Mouse (Mus musculus): ENCODE measurements around the gene Rnf166. TPM values are rescaled to one million over a fixed set of nuclear protein-coding genes. Genes with fewer than 3 reads are reported as not detected.

Rnf166 gene
- polyA plus RNA-seq (2012; rRNA removed; ENCODE audit: low replicate concordance): 114 and 121 TPM in 2 replicates

GRCm38 (mm10) chr8:122475580-122476320, at the start of gene Rnf166, which contains the start of gene Ctu2:
Rnf166 (minus strand) TSS chr8:122476064.
Ctu2 (plus strand) TSS chr8:122476143.

GRCm38 (mm10) chr8:122460524-122461472, 15.1 kb downstream of the Rnf166 start, which contains the start of gene Snai3:
Snai3 (minus strand) TSS chr8:122460733.

GRCm38 (mm10) chr8:122443262-122444006, 32.4 kb downstream of the Rnf166 start, which contains the start of gene Mvd:
Mvd (minus strand) TSS chr8:122443422.

GRCm38 (mm10) chr8:122432443-122433268, 43.2 kb downstream of the Rnf166 start, which contains the start of gene Cyba:
Cyba (minus strand) TSS chr8:122432930.

GRCm38 (mm10) chr8:122421376-122422070, 54.3 kb downstream of the Rnf166 start, which contains the start of gene Il17c:
Il17c (plus strand) TSS chr8:122422020.

Other genes with a start within 250 kb of the Rnf166 start
- 23.9 and 56.9 TPM in 2 replicates for gene Zfpm1, start 193.9 kb downstream of the Rnf166 start, polyA plus RNA-seq (2012; rRNA removed; ENCODE audit: low replicate concordance)
- gene Trhr2, start 115.3 kb downstream of the Rnf166 start, polyA plus RNA-seq (2012; rRNA removed; ENCODE audit: low replicate concordance): not detected in 2 replicates
- gene Zc3h18, start 99.5 kb downstream of the Rnf166 start, polyA plus RNA-seq (2012; rRNA removed; ENCODE audit: low replicate concordance): 19.4 and 33.3 TPM in 2 replicates
- 0.24 and 0.84 TPM in 2 replicates for gene Il17c, start 54.0 kb downstream of the Rnf166 start, polyA plus RNA-seq (2012; rRNA removed; ENCODE audit: low replicate concordance)
- 239 and 467 TPM in 2 replicates for gene Cyba, start 43.1 kb downstream of the Rnf166 start, polyA plus RNA-seq (2012; rRNA removed; ENCODE audit: low replicate concordance)
- gene Mvd, start 32.6 kb downstream of the Rnf166 start, polyA plus RNA-seq (2012; rRNA removed; ENCODE audit: low replicate concordance): 34.7 and 40.7 TPM in 2 replicates
- gene Snai3, start 15.3 kb downstream of the Rnf166 start, polyA plus RNA-seq (2012; rRNA removed; ENCODE audit: low replicate concordance): 7.1 and 8.1 TPM in 2 replicates
- gene Ctu2, start 79 bp upstream of the Rnf166 start, polyA plus RNA-seq (2012; rRNA removed; ENCODE audit: low replicate concordance): 28.3 and 43.6 TPM in 2 replicates
- 119 and 150 TPM in 2 replicates for gene Piezo1, start 75.3 kb upstream of the Rnf166 start, polyA plus RNA-seq (2012; rRNA removed; ENCODE audit: low replicate concordance)
- 15.1 and 45.5 TPM in 2 replicates for gene Cdt1, start 92.0 kb upstream of the Rnf166 start, polyA plus RNA-seq (2012; rRNA removed; ENCODE audit: low replicate concordance)
- gene Aprt, start 100.8 kb upstream of the Rnf166 start, polyA plus RNA-seq (2012; rRNA removed; ENCODE audit: low replicate concordance): 101 and 127 TPM in 2 replicates
- 14.4 and 14.9 TPM in 2 replicates for gene Galns, start 135.4 kb upstream of the Rnf166 start, polyA plus RNA-seq (2012; rRNA removed; ENCODE audit: low replicate concordance)
- 120 and 189 TPM in 2 replicates for gene Trappc2l, start 135.6 kb upstream of the Rnf166 start, polyA plus RNA-seq (2012; rRNA removed; ENCODE audit: low replicate concordance)
- not detected in 2 replicates for gene Pabpn1l, start 146.7 kb upstream of the Rnf166 start, polyA plus RNA-seq (2012; rRNA removed; ENCODE audit: low replicate concordance)
- gene Cbfa2t3, start 223.0 kb upstream of the Rnf166 start, polyA plus RNA-seq (2012; rRNA removed; ENCODE audit: low replicate concordance): 15.8 and 24.7 TPM in 2 replicates